ENCODE assay signal across 9 mouse cellular contexts in the genomic region with DNA sequence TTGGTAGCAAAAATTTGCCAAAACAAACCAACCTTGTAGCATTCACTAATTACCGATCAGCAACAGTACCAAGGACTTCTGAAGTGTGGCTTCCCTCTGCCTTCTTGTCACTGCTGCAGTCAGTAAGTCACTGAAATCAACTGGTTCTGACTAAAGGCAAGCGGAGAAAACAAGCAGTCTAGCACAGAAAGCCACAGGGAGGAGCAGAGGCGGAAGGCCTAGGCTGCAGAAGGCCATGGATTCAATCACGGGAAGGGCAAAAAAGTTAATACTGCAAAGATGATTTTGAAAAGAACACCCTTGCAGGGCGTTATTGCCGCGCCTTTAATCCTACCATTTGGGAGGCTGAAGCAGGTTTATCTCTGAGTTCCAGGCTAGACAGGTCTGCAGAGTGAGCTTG. TPM values are rescaled to one million over a fixed set of nuclear protein-coding genes. Genes with fewer than 3 reads are reported as not detected.
A peak's percentile ranks its signal among the peaks of the same experiment; 100 is the strongest.
DNase-seq lines count a peak whose midpoint lies in the region; TF ChIP-seq lines count a peak whose summit lies in the region.
"Had no signal": no experiment of that assay in that cellular context is flagged by ENCODE, and none has a peak within 500 bp of the region (broad histone marks: within the 10 kb centered on the region; RNA-seq: fewer than 3 reads in every experiment).

No protein-coding gene starts in this region.

- DNase-seq in layer of hippocampus, adult 2 months (ENCODE audit: low spot score in 2 of 2): no peak
- DNase-seq in layer of hippocampus, adult 9-10 months (ENCODE audit: low spot score): no peak
- peak; percentile 44 for DNase-seq in induced T-regulatory cell, adult 2 months (ENCODE audit: low read depth)
- DNase-seq in embryo, embryonic 11 days: no peak
- no peak for DNase-seq in urinary bladder, adult 18-20 months (ENCODE audit: low spot score in 2 of 2)
- DNase-seq: adrenal gland, postnatal 25 days; lung, postnatal 10 days had no signal

- no peak for TF ChIP-seq POLR2A in myocyte (IDR thresholded peaks at IDR 0.05; ENCODE audit: insufficient read length, low read depth)

- peaks cover 9% of the 10 kb centered on the region for H3K4me1 ChIP-seq in brown adipose tissue, adult 24 weeks (ENCODE audit: control insufficient read depth, insufficient read depth, insufficient read length, low read length)

- H3K27ac ChIP-seq in layer of hippocampus, adult 2 months: no peak overlapping the region
- H3K27ac ChIP-seq in brown adipose tissue, adult 24 weeks (replicated peaks; ENCODE audit: low read depth, low read length): no peak overlapping the region

- H3K36me3 ChIP-seq in myocyte (ENCODE audit: control insufficient read depth, insufficient read depth): peaks cover 21% of the 10 kb centered on the region

- peak overlapping the region; percentile 85; the same call in 1 of the 2 replicates for H3K4me3 ChIP-seq in layer of hippocampus, adult 2 months
- peak overlapping the region; percentile 31 for H3K4me3 ChIP-seq in brown adipose tissue, adult 24 weeks (ENCODE audit: insufficient read depth, low read depth, low read length)
- peak overlapping the region; percentile 96 for H3K4me3 ChIP-seq in myocyte

- H3K79me2 ChIP-seq in myocyte (ENCODE audit: control insufficient read depth, insufficient read depth): peaks cover 67% of the 10 kb centered on the region

- no peak overlapping the region for H3ac ChIP-seq in myocyte (ENCODE audit: control insufficient read depth, insufficient read length)

- no peak for TF ChIP-seq CTCF in layer of hippocampus, adult 2 months (conservative IDR thresholded peaks at IDR 0.05)

- peak overlapping the region; percentile 85 for H3K4me2 ChIP-seq in myocyte (ENCODE audit: low read depth)

- H3K27me3 ChIP-seq in myocyte (ENCODE audit: control insufficient read depth, insufficient read depth, insufficient read length): no peaks in the 10 kb centered on the region

TF ChIP-seq in myocyte, 11 proteins besides CTCF, POLR2A, EP300 and RAD21:
- no peak for TF ChIP-seq CEBPB (IDR thresholded peaks at IDR 0.05; ENCODE audit: insufficient read depth, poor library complexity, severe bottlenecking)
- no peak for TF ChIP-seq REST (IDR thresholded peaks at IDR 0.05; ENCODE audit: insufficient read depth, insufficient read length)
- TF ChIP-seq TCF12 (IDR thresholded peaks at IDR 0.05; ENCODE audit: insufficient read depth, poor library complexity, severe bottlenecking): no peak
- TF ChIP-seq MYOD1 (IDR thresholded peaks at IDR 0.05; ENCODE audit: control insufficient read depth in 1 of 3, insufficient read length in 2 of 3, low read depth in 2 of 3): no peak
- no peak for TF ChIP-seq E2F4 (IDR thresholded peaks at IDR 0.05; ENCODE audit: insufficient read depth)
- no peak for TF ChIP-seq SRF (IDR thresholded peaks at IDR 0.05; ENCODE audit: control insufficient read depth, insufficient read length, low read depth)
- TF ChIP-seq POLR2AphosphoS2 (IDR thresholded peaks at IDR 0.05; ENCODE audit: insufficient read length, low read depth): no peak
- no peak for TF ChIP-seq TCF3 (IDR thresholded peaks at IDR 0.05; ENCODE audit: insufficient read length, low read depth)
- no peak for TF ChIP-seq MYOG (IDR thresholded peaks at IDR 0.05; ENCODE audit: control insufficient read depth in 1 of 3, insufficient read depth in 1 of 3, insufficient read length in 2 of 3, low read depth in 2 of 3)
- TF ChIP-seq USF1 (IDR thresholded peaks at IDR 0.05; ENCODE audit: low read depth): no peak
- TF ChIP-seq MAX (IDR thresholded peaks at IDR 0.05; ENCODE audit: low read depth): no peak

RNA-seq across cellular contexts. Expression of a gene that starts 2.1 kb away (rescaled TPM):
- 100 to 1,000 TPM; 209 to 214 TPM for total RNA-seq in layer of hippocampus, adult 2 months (2021)
- polyA plus RNA-seq in brown adipose tissue, adult 24 weeks (2012; ENCODE audit: insufficient read depth, insufficient read length, missing spikeins): 149 and 242 TPM in 2 replicates
- 327 TPM for polyA plus RNA-seq in myocyte (2012; fragmentation: generic; extraction: Trizol)

RNA-seq across cellular contexts. Expression of a gene that starts 27.3 kb away (rescaled TPM):
- 10 to 100 TPM; 12.1 to 12.9 TPM for total RNA-seq in layer of hippocampus, adult 2 months (2021)
- polyA plus RNA-seq in brown adipose tissue, adult 24 weeks (2012; ENCODE audit: insufficient read depth, insufficient read length, missing spikeins): 7.5 and 13.1 TPM in 2 replicates
- 4.9 TPM for polyA plus RNA-seq in myocyte (2012; fragmentation: generic; extraction: Trizol)

Comparison
In these comparisons a context has a peak if more than half of its experiments do, and no peak if none do; other contexts are left out.
1. H3K4me3 ChIP-seq: peak in every context shown above with its lines; median percentile 96 in myocyte; 85 in layer of hippocampus, adult 2 months; 31 in brown adipose tissue, adult 24 weeks.